Mouse (Mus musculus): ENCODE results near the gene Lmod3.

Gene Lmod3

DNA sequence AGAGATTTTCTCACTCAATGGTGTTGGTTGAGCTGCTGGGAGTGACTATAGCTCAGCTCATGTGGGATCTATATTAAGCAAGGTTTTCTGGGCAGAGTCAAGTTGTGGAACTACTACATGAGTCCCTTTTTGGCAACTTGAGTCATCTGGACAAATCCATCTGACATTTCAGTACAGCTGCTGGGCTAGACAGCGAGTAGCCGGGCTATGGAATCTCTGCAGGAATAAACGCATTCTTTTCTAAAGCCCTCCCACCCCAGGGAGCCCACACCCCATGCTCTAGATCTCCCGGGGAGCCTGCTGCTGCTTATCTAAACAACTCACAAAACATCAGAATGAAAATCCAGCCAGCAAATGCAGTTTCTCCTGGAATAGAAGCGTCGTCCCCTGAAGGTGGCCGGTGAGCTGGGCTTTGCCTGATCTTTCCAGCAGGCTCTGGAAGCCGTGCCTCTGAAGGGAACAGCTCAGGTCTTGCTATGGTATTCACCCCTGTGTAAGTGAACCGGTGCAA is at the start of gene Lmod3:
Lmod3 (minus strand) TSS at position 49 of the 511 bp plus-strand sequence.
- DNase-seq (ENCODE audit: inconsistent ontology term): no peak

DNA sequence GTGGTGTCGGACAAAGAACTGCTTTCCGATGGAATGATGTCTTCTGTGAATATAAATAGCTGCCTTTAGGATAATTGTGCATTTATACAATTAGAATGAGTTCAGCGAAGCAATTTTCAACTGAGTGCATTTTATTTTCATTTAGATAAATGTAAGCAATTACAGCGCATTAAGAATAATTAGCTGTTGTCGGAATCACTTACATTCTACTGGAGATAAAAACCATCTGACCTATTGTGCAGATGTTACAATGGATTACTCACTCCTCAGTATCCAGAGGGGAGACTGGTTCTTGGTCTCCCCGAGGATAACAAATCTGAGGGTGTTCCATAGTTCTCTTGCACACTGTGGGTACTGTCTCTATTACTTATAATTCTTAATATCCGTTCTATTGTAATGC is 49.7 kb upstream of the Lmod3 start:
- no peak for DNase-seq (ENCODE audit: inconsistent ontology term)

DNA sequence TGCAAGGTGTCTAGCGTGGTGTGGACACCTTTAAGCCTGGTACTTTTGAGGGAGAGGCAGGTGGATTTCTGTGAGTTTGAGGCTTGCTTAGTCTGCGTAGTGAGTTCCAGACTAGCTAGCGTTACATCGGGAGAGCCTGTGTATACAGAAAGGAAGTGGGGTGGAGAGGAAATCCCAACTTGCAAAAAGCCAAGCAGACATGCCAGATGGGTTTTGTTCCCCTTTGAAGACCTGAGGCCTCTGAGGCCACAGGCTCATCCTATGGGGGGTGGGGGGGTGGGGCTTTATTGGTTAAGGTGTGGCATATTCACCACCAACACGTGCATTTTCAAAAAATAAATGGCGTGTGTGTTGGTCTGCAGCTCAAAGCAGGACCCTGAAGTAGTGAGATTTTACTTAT is 48.1 kb upstream of the Lmod3 start:
- DNase-seq (ENCODE audit: inconsistent ontology term): no peak

DNA sequence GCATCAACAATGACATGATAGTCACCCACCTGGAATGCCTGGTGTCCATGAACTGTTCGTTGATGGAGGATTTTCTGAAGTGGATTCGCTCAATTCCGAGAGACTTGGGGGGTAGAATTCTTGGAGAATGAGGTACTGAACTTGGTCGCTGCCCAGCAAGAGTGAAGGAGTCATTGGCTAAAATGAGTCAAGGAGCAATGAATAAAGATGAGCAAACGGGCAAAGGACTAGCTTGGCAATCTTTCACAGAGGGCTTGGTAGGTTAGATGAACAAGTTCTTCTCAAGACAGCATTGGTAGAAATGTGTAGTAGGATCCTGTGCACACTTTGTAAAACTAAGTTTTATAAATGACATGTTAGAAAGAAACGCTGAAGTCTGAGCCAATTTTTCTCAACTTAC is 47.6 kb upstream of the Lmod3 start:
- no peak for DNase-seq (ENCODE audit: inconsistent ontology term)

DNA sequence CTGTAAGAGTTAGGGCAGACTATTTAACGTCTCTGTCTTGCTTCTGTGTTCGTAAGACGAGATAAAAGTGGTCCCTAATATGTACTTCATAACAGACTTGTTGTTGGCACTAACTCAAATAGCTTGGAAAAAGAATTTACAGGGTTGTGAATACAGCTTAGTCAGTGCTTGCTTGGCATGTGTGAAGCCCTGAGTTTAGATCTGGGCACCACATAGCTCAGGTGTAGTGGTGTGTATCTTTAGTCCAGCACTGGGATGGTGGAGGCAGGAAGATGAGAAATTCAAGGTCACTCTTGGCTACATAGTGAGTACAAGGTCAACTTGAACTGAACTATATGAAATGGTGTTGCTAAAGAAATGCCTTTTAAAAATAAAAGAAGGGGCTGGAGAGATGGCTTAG is 44.6 kb upstream of the Lmod3 start:
- no peak for DNase-seq (ENCODE audit: inconsistent ontology term)

DNA sequence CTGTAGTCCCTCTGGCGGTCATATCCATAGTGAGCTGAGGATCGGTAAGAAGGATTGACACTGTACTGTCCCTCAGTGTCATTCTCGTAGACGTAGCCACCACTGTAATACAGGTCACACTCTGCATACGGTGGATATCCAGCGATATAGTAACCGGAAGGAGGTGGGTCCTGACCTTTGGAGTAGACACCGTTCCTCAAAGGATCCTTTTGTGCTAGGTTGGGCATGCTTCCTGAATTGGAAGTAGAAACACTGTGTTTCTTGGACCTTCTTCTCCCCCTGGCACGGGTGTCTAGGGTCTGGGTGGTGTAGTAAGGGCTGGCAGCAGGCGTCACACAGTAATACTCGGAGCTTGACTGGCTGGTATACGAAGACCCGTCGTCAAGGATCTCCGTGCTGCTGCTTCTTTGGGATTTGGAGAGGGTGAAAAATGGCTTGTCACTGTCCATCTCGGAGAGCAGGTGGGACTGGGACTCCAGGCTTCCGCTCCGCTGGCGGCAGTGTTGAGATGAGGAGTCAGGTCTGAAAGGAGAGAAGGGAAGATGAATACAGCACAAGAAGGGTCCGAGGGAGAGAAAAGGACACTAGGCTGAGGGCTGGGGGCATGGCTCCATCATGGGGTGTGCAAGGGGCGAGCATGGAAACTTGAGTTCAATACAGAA is 43.4 kb upstream of the Lmod3 start:
- no peak for DNase-seq (ENCODE audit: inconsistent ontology term)

DNA sequence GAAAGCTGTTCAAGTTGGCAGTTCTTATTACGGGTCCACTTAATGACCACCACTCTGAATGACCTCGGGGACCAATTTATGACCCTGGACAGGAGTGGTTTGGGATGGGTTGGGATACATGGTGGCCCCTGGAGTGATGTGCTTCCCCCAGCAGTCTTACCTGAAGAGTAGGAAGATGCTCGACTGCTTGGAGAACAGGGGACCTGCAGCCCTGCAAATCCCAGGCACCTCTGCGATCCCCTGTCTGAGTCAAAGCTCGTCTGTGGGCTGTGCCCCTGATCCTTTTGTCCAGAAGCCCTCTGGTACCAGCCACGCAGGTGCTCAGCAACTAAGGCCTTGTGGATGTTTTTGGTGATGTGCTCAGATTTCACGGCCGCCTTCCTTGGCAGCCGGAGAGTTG is 42.9 kb upstream of the Lmod3 start:
- DNase-seq (ENCODE audit: inconsistent ontology term): no peak

DNA sequence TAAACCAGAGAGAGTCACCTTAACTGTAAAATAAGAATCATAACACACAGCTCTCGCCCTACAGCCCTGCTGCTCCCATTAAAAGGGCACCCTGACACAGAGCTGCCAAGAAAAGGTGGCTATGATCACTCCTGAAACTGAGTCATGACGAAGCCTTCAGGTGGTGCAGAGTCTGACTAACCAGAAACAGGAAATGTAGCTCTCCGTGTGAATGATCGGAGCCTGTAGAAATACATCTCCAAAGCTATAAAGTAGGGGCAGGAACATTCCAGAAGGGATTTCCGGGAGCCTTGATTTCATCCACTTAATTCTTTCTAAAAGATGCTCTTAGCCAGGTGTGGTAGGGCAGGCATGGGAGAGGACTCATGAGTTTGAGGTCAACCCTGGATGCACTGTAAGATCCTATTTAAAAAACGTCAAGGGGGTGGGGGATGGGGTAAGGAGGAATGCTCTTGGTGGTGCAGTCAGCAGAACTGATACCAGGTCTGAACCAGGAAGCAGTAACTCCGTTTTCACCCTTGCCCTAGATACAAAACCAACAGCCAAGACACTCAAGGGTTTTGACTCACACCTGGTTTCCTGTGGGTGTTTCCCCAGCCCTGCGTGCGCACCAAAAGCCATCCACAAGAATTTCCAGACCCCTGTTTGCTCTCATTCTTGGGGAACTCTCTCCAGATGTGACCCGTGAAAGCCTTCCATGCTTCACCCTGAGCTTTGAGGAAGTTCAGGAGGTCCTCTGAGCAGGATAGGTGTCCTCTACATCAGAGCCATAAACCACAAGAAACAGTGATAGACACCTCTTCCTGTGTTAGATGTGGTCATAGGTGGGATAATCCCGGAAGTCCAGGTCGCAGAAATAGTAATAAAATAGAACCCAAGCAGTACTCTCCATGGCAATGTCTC is 41.4 kb upstream of the Lmod3 start:
- no peak for DNase-seq (ENCODE audit: inconsistent ontology term)

DNA sequence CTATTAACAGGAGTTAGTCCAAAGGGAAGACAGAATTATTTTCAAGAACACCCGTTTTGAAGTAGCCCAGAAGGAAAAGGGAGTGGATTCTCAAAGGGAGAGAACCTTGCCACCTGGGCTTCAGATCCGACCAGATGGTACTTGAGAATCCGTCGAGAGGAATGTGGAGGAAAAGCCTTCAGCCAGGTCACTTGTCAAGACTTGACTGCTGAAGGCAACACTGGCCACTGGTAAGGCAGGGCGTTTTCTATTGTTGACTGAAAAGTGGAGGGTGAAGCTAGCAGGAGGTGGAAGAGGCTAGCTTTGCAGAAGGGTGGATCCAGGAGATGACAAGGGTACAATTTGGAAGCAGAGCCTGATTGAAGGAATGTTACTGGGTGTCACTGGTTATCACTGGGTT is 40.3 kb upstream of the Lmod3 start:
- no peak for DNase-seq (ENCODE audit: inconsistent ontology term)

DNA sequence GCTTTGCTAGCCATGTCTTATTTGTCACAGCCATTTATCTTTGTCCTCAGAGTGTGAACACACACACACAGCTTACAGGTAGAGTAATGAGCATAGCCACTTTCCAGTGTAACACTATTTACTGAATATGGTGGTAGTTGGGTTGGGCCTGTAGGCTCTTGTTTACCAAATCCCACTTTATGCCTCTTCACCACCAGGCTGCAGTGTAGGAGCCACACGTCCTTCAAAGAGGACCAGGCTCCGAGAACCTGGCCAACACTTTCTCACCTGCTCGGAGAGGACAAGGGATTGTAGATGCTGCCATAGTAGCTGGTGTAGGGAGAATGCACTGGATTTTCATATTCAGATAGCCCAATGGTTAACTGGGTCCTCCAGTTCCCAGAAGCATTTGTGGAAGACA is 39.5 kb upstream of the Lmod3 start:
- no peak for DNase-seq (ENCODE audit: inconsistent ontology term)

DNA sequence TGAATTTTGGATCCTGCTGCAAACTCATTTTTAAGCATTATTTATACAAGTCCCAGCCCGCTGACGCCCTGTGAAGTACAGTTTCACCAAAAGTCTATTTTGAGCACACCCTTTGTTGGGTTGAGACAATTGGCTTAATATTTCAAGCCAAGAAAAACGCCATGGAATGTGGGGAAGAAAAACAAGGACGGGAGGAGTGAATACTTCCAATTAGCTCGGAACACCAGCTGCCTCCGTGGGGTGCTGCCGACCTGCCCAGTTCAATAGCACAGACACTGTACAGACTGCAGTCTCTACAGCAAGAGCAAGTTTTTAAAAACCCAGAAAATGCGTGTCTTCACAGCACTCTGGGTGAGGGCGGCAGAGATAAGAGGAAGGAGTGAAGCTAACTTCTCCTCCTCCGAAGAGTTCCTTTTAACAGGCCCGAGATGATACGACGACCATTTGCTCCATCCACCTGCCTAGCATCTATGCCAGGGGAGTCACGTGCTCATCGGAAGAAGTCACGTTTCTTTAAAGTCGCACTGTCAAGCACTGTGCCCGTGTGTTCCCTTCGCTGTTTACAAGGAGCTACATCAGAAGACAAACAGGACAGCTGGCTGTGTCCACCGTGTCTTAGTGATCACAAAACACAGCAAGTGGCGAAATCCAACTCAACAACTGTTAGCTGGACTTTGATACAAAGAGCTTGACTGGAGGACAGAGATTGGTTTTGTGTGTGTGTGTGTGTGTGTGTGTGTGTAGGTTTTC is 38.8 kb upstream of the Lmod3 start:
- peak; percentile 77 for DNase-seq (ENCODE audit: inconsistent ontology term)

DNA sequence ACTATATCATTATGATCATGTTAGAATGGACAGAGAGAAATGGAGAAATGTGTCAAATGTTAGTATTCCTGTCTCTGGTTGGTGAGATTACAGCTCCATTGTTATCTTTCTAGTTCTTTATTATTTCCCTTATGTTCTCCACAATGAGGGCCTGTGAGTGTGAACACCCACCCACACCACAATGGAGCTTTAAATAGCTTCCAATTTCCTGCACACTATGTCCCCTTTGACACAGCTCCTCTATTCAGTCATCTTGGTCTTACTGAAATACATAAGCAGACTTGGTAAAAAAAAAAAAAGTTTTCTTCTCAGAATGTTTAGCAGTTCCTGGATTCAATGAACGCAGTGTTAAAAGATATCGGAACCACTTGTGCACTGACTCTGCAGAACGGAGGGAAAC is 38.1 kb upstream of the Lmod3 start:
- DNase-seq (ENCODE audit: inconsistent ontology term): no peak

DNA sequence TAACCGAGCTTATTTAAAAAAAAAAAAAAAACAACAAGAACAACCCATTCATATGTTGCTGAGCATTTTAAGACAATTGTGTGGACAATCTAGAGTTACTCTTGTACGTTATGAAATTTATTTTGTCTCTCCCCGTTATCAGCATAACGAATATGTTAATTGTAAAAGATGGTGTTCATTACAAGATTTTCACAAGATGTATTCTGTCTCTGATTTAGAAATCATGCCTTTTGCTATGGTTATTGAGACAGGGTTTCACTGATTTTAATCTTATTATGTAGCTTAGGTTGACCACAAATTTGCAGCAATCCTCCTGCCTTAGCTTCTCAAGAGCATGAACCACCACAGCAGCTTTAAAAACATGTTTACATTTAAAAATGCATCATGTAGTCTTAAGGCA is 37.3 kb upstream of the Lmod3 start:
- no peak for DNase-seq (ENCODE audit: inconsistent ontology term)

DNA sequence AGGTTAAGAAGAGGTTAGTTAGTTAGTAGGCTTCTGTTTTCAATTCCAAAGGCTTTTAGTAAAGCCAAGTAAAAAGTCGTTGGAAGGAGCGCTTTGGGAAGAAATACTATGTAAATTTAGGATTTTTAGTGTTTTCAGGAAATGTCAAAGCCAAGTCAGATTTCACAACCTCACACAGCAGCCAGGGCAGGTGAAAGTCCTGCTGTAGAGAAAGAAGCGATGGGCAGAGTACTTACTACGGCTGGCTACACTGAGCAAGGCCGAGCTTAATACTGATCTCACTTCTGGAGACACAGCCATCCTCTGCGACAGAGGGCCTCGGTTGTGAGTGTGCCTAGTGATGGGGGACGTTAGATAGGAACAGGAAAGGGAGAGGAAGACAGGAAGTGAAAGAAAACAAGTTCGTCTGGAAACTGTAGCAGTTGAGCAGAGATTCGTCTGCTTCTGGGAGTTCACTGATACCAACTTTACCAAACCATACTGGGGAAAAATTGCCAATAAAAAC is 36.8 kb upstream of the Lmod3 start:
- DNase-seq (ENCODE audit: inconsistent ontology term): no peak

DNA sequence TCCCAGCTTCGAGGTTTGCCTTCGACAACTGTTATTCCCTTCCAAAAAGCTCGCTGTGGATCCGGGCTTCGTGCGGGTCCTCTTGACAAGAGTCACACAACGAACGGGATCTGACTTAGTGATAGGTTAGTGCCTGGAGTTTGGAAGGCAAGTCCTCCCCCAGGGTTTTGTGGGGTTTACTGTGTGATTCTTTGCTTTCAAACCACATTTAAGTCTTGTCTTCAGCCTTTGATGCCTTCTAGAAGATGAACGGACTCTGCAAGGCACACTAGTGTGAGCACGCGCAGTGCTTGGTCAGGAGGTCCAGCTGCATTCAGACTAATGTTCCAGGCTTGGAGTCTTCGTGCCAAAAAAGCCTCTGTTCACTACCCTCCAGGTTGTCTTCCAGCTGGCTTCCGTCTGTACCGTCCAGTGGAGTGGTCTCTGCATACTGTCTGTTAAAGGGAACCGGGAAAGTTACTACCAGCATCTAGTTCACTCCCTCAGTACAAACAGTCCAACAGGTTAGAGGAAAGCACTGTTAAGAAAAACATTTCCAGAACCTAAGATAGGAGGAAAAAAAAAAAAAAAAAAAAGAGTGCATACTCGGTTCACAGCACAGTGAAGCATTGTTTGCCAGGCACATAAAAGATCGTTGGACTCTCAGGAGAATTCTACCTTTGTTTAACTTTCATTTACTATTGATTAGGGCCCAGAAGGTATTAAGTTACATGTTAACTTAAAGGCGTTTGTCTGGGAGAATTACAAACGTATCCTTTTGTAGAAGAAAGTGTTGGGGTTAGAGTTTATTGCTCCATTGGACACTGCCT is 35.7 kb upstream of the Lmod3 start:
- DNase-seq (ENCODE audit: inconsistent ontology term): no peak

DNA sequence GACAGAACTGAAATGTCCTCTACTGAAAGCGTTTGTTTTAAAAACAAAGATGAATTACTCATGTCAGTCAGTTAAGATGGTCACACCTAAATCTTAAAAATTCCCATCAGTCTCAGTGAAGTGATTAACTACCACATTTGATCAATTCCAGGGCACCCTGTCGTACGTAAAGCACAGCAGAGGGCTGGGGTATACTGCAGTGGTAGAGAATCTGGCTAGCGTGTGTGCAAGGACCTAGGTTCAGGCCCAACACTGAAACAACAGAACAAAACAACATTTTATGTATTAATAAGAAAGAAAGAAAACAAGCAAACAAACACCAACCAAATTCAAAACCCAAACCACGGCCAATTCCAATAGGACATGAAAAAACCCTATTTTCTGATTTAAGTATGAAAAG is 33.8 kb upstream of the Lmod3 start:
- no peak for DNase-seq (ENCODE audit: inconsistent ontology term)

DNA sequence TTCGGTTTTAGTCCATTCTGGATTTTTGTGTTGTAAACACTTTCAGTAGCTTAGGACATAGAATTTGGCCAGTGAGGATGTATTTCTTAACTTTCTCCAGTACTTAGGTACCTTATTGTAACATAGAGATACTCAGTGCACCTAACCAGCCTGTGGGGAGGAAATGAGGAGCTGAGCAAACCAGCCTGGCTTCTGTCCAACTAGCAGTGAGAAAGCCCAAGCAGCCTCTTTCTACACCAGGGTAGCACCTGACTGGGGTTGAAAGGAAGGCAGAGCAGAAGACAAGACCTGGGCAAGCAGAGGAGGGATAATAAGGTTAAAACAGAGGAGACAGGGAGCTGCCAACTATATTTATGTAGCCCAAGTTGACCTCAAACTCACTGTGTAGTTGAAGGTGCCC is 31.1 kb upstream of the Lmod3 start:
- DNase-seq (ENCODE audit: inconsistent ontology term): no peak

DNA sequence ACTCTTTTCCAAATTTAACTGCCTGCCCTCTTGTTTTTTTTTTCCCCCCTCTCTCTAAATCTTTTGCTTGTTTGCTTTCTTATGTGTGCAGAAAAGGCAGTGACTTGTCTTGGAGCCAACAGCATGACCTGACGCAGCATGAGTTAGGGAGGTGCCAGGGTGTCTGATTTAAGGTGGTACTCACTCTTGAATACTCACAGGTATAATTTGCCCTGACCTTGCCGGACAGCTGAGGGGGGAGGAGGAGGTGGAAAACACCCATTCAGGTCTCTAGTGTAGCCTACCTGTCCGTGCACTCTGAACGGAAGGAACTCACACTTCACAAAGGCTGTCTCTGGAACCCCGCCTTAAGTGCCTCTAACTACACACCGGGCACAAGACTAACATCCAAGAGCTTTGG is 26.3 kb upstream of the Lmod3 start:
- DNase-seq (ENCODE audit: inconsistent ontology term): no peak

DNA sequence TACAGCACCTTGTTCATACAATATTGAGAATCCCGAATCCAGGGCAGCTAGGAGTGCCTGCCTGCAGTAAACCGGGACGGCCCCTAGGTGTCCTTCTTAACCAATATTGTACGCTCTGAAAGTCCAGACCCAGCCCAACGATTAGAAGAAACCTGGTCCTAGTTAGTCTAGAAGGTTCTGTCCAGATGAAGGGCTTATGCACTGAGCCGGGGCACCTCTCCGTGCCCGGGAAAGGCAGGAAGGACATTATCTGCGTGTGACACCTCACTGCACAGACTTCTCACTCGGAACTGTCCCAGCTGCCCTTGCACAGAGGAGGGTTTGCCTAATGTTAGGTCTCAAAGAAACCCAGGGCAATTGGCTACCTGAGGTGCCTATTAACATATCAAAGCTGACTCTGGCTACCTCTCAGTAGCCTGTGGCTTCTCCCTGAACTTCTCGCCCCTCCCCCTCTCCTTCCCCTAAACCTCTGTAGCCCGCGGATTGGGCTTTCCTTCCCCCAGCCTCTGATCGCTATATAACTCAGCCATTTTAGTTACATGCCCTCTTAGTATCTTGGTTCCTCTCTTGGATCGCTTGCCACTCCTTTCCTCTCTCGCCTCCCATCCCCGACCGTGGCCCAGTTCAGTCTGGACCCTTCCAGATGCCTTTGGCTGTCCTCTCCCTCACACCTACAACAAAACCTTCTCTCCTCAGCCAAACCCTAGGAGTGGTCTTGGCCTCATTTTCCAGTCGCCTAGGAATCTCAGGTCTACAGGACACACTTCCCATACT is 25.6 kb upstream of the Lmod3 start:
- DNase-seq (ENCODE audit: inconsistent ontology term): peak; percentile 74

DNA sequence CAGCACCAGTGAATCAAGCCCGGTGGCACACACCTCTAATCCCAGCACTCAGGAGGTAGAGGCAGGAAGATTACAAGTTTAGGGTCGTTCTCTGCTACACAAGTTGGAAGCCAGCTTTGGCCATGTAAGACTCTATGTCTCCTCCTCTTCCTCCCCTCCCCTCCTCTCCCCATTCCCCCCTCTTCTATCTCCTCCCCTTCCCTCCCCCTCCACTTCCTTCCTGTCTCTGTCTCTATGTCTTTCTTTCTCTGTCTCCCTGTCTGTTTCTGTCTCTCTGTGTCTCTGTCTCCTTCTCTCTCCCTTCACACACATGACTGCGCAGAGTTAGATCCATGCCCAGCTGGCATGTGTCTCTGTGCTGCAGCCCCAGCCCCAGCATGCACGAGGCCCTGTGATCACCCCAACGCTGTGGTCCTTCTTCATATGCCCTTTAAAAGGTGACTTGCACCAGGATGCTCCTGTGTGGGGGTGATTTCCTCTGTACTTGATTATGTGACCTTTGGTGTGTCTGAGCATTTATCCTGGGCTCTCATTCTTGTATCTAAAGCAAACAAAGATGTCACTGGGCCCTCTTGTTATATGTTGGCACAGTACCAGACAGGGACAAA is 24.4 kb upstream of the Lmod3 start:
- no peak for DNase-seq (ENCODE audit: inconsistent ontology term)

All from Muller cell, postnatal 12 days (primary cell).